Mouse (Mus musculus) E14TG2a.4 (cell line): ENCODE results near the gene Ccdc57.

Source experiments
- CTCF ChIP-seq: conservative IDR thresholded peaks from 2 replicates; pipeline ENCODE4 v1.5.1; 2014; ENCODE audit warnings: low read length
- NANOG ChIP-seq: IDR thresholded peaks from 2 replicates; pipeline ENCODE4 v1.6.1; 2014; ENCODE audit warnings: borderline replicate concordance, low read length, mixed read lengths

DNA sequence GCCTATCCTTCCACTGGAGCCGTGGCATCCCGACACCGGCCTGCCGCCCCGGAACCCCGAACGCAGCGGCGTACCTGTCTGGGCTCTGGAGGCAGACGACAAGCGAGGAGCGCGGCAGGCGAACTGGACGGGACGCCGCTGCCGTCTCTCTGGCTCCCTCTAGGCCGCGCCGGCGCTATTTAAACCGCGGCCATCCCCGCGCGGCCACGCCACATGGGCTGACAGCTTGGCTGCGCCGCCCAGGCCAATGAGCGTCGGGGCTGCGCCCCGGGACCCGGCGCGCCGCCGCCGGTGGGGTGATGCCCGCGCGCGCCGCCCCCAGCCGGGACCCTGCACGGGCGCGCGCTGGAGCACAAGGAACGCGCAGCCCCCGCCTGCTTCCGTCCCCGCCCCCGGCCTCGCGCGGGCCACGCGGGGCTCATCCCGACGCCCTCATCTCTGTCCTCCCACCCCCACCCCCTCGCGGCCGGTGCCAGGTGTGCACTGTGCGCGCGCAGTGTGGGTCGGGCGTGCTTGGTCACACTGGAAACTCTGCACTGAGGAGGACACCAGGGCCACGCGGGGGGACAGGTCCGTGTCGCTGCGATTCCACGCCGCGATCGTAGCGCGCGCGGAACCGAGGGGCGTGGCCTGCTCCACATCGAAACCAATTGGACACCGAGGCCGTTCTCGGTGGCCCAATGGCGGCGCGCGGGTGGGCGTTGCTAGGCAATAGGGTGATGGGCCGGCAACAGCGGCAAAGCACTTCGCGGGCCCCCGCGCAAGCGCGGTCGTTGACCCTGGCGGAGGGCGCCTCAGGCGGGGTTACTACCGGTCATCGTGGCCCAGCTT, 108.5 kb downstream of the Ccdc57 start, which contains the start of gene Fasn:
- no peak for TF ChIP-seq CTCF
- TF ChIP-seq NANOG: no peak
